Mouse (Mus musculus) heart, embryonic 10.5 days (tissue): Measurements from ENCODE around the gene Arhgef38. TPM values are rescaled to one million over a fixed set of nuclear protein-coding genes. Genes with fewer than 3 reads are reported as not detected.

Source experiments
- polyA plus RNA-seq: library from polyadenylated mRNA; unstranded; fragments of >200 nt; fragmentation: Nextera tagmentation; extraction: Ambion mirVana; gene quantifications from 2 replicates; pipeline ENCODE4 v1.2.1, GENCODE M21; 2016

Arhgef38 gene
- polyA plus RNA-seq, 1 experiment from 2014 or later: not detected

Other genes starting within 250 kb of the Arhgef38 start
- gene Ints12, start 143.1 kb downstream of the Arhgef38 start, polyA plus RNA-seq: 14.2 and 16.9 TPM in 2 replicates
- 6.1 and 7.6 TPM in 2 replicates for gene Gstcd, start 142.9 kb downstream of the Arhgef38 start, polyA plus RNA-seq
- 92.8 and 98.3 TPM in 2 replicates for gene Ppa2, start 75.2 kb upstream of the Arhgef38 start, polyA plus RNA-seq